Mouse (Mus musculus): Measurements from ENCODE around the gene Cdk11b. TPM values are rescaled to one million over a fixed set of nuclear protein-coding genes. Genes with fewer than 3 reads are reported as not detected.
A peak's percentile ranks its signal among the peaks of the same experiment; 100 is the strongest.

Cdk11b gene
- total RNA-seq (2012; rRNA removed) (47.9 and 56.6 TPM in 2 replicates), polyA plus RNA-seq (2012; ENCODE audit: insufficient read depth in 1 of 2, insufficient read length in 2 of 2, low read depth in 1 of 2, low replicate concordance in 2 of 2, missing spikeins in 1 of 2) (100 to 1,000 TPM; 113 to 249 TPM)

GRCm38 (mm10) chr4:155624338-155625291 lies at the start of gene Cdk11b:
TSS of gene Cdk11b (plus strand) at chr4:155624854.
- H3K27me3 ChIP-seq (ENCODE audit: control insufficient read depth in 1 of 2, insufficient read depth in 2 of 2, low read length in 2 of 2) = no peaks in the 10 kb centered on the region
- TF ChIP-seq GATA1 (IDR thresholded peaks at IDR 0.05; ENCODE audit: low read depth, low read length) = no peak
- no peak for TF ChIP-seq CTCF (IDR thresholded peaks at IDR 0.05 in 2 of 3, conservative IDR thresholded peaks at IDR 0.05 in 1 of 3; ENCODE audit: control insufficient read depth in 1 of 3, insufficient read depth in 1 of 3, low read depth in 2 of 3, low read length in 3 of 3, poor library complexity in 1 of 3, severe bottlenecking in 1 of 3)
- TF ChIP-seq POLR2AphosphoS2 (IDR thresholded peaks at IDR 0.05; ENCODE audit: low read length) = peak; percentile 74; the same call in 1 of the 2 replicates
- TF ChIP-seq CHD1 (IDR thresholded peaks at IDR 0.05; ENCODE audit: low read depth, low read length) = no peak
- peak; percentile 91 for TF ChIP-seq MYC (IDR thresholded peaks at IDR 0.05; ENCODE audit: low read depth, low read length)
- TF ChIP-seq ZC3H11A (IDR thresholded peaks at IDR 0.05; ENCODE audit: low read depth, low read length) = peak; percentile 29; the same call in 1 of the 2 replicates
- peak; percentile 85; the same call in 1 of the 2 replicates for TF ChIP-seq ZMIZ1 (IDR thresholded peaks at IDR 0.05; ENCODE audit: low read depth, low read length)
- no peak for TF ChIP-seq TAL1 (IDR thresholded peaks at IDR 0.05; ENCODE audit: low read length)
- TF ChIP-seq ELF1 (IDR thresholded peaks at IDR 0.05; ENCODE audit: low read depth, low read length) = peak; percentile 94
- TF ChIP-seq POLR2A (IDR thresholded peaks at IDR 0.05; ENCODE audit: control insufficient read depth in 1 of 2, insufficient read depth in 1 of 2, low read depth in 1 of 2, low read length in 2 of 2, poor library complexity in 1 of 2) = peak; percentile 73 to 96
- peak; percentile 73; the same call in 1 of the 2 replicates for TF ChIP-seq ETS1 (IDR thresholded peaks at IDR 0.05; ENCODE audit: low read depth, low read length)
- TF ChIP-seq MYB (IDR thresholded peaks at IDR 0.05; ENCODE audit: low read depth, low read length) = peak; percentile 51; the same call in 1 of the 2 replicates
- TF ChIP-seq CHD2 (IDR thresholded peaks at IDR 0.05; ENCODE audit: low read length) = peak; percentile 32
- peak; percentile 94 for TF ChIP-seq MXI1 (IDR thresholded peaks at IDR 0.05; ENCODE audit: low read depth, low read length)
- TF ChIP-seq MAX (IDR thresholded peaks at IDR 0.05; ENCODE audit: low read length) = peak; percentile 88
- TF ChIP-seq MAZ (IDR thresholded peaks at IDR 0.05; ENCODE audit: low read depth, low read length) = peak; percentile 86; the same call in 1 of the 2 replicates
- peak; percentile 56; the same call in 1 of the 2 replicates for TF ChIP-seq NRF1 (IDR thresholded peaks at IDR 0.05; ENCODE audit: insufficient read depth, low read depth, low read length, poor library complexity, severe bottlenecking)
- peak in 1 of 2 experiments; percentile 54; a peak in 2 of 4 replicates for TF ChIP-seq EP300 (IDR thresholded peaks at IDR 0.05; ENCODE audit: low read depth in 1 of 2, low read length in 2 of 2)
- peak; percentile 93 for TF ChIP-seq NELFE (IDR thresholded peaks at IDR 0.05; ENCODE audit: low read depth, low read length)
- peak; percentile 89 for TF ChIP-seq ZNF384 (IDR thresholded peaks at IDR 0.05; ENCODE audit: low read depth, low read length)
- peak; percentile 62 for TF ChIP-seq TCF12 (IDR thresholded peaks at IDR 0.05; ENCODE audit: low read depth, low read length)
- no peak for TF ChIP-seq RAD21 (IDR thresholded peaks at IDR 0.05; ENCODE audit: low read depth, low read length)
- 0 out of 2 replicates have a peak, but pooled peaks have one; percentile 26 for TF ChIP-seq POLR2AphosphoS5 (IDR thresholded peaks at IDR 0.05; ENCODE audit: borderline replicate concordance, low read depth, low read length)
- TF ChIP-seq KAT2A (conservative IDR thresholded peaks at IDR 0.05; ENCODE audit: low read depth, low read length) = peak; percentile 89
- peak; percentile 95 for TF ChIP-seq SIN3A (IDR thresholded peaks at IDR 0.05; ENCODE audit: low read length)
- no peak for TF ChIP-seq ZKSCAN1 (IDR thresholded peaks at IDR 0.05; ENCODE audit: low read depth, low read length)
- no peak for TF ChIP-seq E2F4 (IDR thresholded peaks at IDR 0.05; ENCODE audit: borderline replicate concordance, low read depth, low read length)
- TF ChIP-seq JUND (IDR thresholded peaks at IDR 0.05; ENCODE audit: low read depth, low read length) = no peak
- peak; percentile 96 for TF ChIP-seq HCFC1 (IDR thresholded peaks at IDR 0.05; ENCODE audit: low read depth, low read length)
- peak; percentile 21; the same call in 1 of the 2 replicates for TF ChIP-seq MEF2A (IDR thresholded peaks at IDR 0.05; ENCODE audit: extremely low read depth, insufficient replicate concordance, low read depth, low read length, poor library complexity, severe bottlenecking)
- no peak for TF ChIP-seq UBTF (IDR thresholded peaks at IDR 0.05; ENCODE audit: borderline replicate concordance, insufficient read depth, low read depth, low read length)
- TF ChIP-seq RCOR1 (IDR thresholded peaks at IDR 0.05; ENCODE audit: low read depth, low read length) = 0 out of 2 replicates have a peak, but pooled peaks have one; percentile 40
- peak; percentile 65; the same call in 1 of the 2 replicates for TF ChIP-seq TBP (IDR thresholded peaks at IDR 0.05; ENCODE audit: low read depth, low read length)

More at GRCm38 (mm10) chr4:155624338-155625291, at the start of gene Cdk11b:
- DNase-seq (ENCODE audit: low read depth, low spot score) = peak; percentile 100
- peak within 1 kb of the TSS; percentile 93 for H3K27ac ChIP-seq (ENCODE audit: control insufficient read depth, low read depth, low read length)
- H3K9ac ChIP-seq (ENCODE audit: control insufficient read depth, low read depth, low read length, poor library complexity, severe bottlenecking) = peak within 1 kb of the TSS; percentile 81
- peaks cover 10% of the 10 kb centered on the region for H3K79me2 ChIP-seq (ENCODE audit: control insufficient read depth, insufficient read depth, low read length, poor library complexity)
- peaks cover 3% of the 10 kb centered on the region in 2 experiments; a peak in 3 of 4 replicates for H3K4me1 ChIP-seq (ENCODE audit: control insufficient read depth in 1 of 2, insufficient read depth in 2 of 2, low read length in 2 of 2)
- H3K36me3 ChIP-seq (ENCODE audit: control insufficient read depth in 1 of 2, insufficient read depth in 2 of 2, low read length in 2 of 2) = peaks cover 7 to 15% of the 10 kb centered on the region in 2 experiments
- H3K4me3 ChIP-seq (ENCODE audit: control insufficient read depth in 1 of 2, insufficient read depth in 1 of 2, low read depth in 2 of 2, low read length in 2 of 2) = peak within 1 kb of the TSS; percentile 86 to 99
- H3K9me3 ChIP-seq (replicated peaks; ENCODE audit: insufficient read depth, low read length) = no peaks in the 10 kb centered on the region
